Mouse (Mus musculus): ENCODE data around the gene Hist1h3b. TPM values are rescaled to one million over a fixed set of nuclear protein-coding genes. Genes with fewer than 3 reads are reported as not detected.
"Not testable (repeated sequence)": the region's sequence is repeated elsewhere in the genome, so short reads cannot be mapped to it uniquely, and the experiment has no call there.

The Hist1h3b gene
- total RNA-seq, 2 experiments from 2014 or later: 13.6 to 15.0 TPM

DNA sequence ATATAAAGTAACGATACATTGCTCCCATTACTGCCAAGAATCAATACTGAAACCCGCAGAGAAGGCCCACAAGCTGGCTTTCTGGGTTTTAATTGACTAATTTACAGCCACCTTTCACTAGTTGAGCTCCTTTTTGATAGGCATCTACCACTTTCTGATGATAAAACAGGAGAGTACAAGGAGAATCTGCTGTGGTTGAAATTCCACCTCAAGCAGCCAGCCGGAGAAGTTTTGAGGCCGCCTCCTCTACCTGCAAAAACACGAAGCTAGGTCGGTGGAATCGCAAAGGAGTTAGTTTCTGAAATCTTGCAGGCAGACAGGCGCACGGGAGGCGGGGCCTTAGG lies 11.1 kb downstream of the Hist1h3b start:
- Histone ChIP-seq H3K4me3 (peak overlapping the region; percentile 69), H3K27ac (peak overlapping the region; percentile 86)
- no peak for DNase-seq (ENCODE audit: low spot score in 2 of 2)
- no peak for TF ChIP-seq CTCF (conservative IDR thresholded peaks at IDR 0.05)

DNA sequence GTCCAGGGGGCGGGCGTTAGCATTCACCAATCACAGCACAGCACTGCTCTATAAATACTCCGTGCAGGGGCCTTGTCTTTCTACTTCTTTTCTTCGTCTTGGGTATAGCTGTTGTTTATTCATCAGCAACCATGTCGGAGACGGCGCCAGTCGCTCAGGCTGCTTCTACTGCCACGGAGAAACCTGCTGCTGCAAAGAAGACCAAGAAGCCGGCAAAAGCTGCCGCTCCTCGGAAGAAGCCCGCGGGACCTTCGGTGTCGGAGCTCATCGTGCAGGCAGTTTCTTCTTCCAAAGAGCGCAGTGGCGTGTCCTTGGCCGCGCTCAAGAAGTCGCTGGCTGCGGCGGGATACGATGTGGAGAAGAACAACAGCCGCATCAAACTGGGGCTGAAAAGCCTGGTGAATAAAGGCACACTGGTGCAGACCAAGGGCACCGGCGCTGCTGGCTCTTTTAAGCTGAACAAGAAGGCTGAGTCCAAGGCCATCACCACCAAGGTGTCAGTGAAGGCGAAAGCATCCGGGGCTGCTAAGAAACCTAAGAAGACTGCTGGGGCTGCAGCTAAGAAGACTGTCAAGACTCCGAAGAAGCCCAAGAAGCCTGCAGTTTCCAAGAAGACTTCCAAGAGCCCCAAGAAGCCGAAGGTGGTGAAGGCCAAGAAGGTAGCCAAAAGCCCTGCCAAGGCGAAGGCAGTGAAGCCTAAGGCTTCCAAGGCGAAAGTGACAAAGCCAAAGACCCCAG lies 11.7 kb downstream of the Hist1h3b start, which contains the start of gene Hist1h1a:
Hist1h1a (plus strand) TSS at position 81 of the 738 bp plus-strand sequence.
- TF ChIP-seq CTCF (conservative IDR thresholded peaks at IDR 0.05): no peak
- Histone ChIP-seq H3K4me3 (peak within 1 kb of the TSS; percentile 69), H3K27ac (peak within 1 kb of the TSS; percentile 86)
- DNase-seq (ENCODE audit: low spot score in 2 of 2): peak; percentile 76 to 81

DNA sequence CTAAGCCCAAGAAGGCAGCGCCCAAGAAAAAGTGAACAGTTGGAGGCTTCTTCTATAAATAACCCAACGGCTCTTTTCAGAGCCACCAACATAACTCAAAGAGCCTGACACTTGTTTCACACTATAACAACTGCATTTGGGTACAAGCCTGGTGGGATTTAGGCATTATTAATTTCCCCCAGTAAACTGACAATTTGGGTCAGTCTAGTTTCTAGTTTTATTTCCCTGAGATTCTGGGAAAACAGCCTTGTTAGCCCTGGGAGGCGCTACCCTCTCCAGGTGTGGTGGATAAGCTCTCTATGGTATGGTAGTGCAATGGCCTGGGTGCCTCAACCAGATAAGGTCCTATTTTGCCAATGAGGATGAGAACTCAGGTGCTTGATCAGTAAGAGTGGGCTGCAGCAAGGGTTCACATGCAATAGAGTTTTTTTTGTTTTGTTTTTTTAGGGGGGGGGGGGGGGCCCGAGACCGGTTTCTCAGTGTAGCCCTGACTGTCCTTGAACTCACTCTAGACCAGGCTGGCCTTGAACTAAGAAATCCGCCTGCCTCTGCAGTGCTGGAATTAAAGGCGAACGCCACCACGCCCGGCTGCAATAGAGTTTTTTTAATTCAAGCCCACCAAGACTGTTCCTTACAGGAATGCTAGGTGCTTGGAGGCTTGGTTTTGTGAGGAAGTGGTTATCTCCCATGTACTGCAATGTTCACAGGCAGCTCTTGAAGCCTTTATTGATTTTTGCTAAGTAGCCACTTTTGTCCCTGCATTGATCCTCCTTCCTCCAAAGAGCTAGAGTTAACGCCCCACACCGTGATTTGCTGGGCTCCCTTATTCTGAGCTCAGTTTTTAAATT lies 12.5 kb downstream of the Hist1h3b start:
- no peak for DNase-seq (ENCODE audit: low spot score in 2 of 2)
- Histone ChIP-seq H3K4me3 (peak overlapping the region; percentile 69), H3K27ac (peak overlapping the region; percentile 86)
- TF ChIP-seq CTCF (conservative IDR thresholded peaks at IDR 0.05): no peak

DNA sequence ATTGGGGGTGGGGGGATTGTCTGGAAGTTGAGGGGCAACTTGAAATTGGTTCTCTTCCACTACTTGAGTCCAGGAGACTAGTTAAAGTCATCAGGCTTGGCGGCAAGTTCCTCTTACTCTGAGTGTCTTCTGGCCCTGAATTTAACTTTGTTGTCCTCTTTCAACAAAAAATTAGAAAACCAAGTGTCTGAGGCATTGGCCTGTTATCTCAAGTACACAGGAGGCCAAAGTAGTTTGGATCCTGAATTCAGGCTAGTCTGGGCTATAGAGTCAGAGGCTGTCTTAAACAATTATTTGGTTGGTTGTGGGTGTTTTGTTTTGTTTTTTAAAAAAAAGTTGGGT lies 13.1 kb downstream of the Hist1h3b start:
- DNase-seq (ENCODE audit: low spot score in 2 of 2): no peak
- Histone ChIP-seq H3K27ac (no peak overlapping the region), H3K4me3 (no peak overlapping the region)
- no peak for TF ChIP-seq CTCF (conservative IDR thresholded peaks at IDR 0.05)

DNA sequence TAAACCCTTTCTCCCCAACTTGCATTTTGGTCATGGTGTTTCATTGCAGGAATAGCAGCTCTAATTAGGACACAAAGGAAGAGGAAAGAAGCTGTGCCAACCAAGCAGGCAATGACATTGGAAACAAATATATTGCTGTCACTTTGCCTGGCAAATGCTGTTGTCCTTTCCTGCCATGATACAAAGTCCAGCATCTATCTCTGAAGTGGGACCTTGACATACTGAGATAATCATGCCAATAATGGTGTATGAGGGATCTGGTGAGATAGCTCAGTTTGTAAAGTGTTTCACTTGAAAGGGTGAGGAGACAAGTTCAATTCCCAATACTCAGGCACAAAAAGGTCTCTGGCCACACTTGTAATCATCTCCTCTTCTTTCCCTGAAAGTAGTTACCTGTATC lies 14.7 kb downstream of the Hist1h3b start:
- TF ChIP-seq CTCF (conservative IDR thresholded peaks at IDR 0.05): no peak
- H3K4me3 ChIP-seq: no peak overlapping the region
- DNase-seq (ENCODE audit: low spot score in 2 of 2): no peak
- H3K27ac ChIP-seq: no peak overlapping the region

DNA sequence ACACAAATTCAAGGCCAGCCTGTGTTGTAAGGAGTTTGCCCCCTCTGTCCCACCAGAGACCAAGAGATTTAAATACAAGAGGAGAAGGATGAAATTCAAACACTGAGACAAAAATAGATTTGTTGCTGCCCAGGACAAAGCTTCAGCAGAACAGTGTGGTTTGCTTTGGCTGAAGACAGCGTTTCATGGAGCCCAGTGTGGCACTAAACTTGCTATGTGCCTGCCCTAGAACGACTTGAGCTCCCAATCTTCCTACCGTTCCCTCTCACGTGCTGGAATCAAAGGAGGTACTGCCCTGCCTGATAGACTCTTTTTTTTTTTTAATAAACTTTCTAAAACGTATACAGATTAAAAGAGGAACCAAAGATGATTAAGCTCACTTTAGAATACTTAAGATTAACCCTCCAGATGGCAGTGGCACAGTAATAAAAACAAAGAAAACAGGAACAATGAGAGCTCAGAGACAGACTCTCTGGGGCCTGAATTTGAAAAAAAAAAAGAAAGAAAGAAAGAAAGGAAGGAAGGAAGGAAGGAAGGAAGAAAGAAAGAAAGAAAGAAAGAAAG lies 16.8 kb downstream of the Hist1h3b start:
- Histone ChIP-seq H3K4me3 (no peak overlapping the region), H3K27ac (no peak overlapping the region)
- no peak for TF ChIP-seq CTCF (conservative IDR thresholded peaks at IDR 0.05)
- no peak for DNase-seq (ENCODE audit: low spot score in 2 of 2)

DNA sequence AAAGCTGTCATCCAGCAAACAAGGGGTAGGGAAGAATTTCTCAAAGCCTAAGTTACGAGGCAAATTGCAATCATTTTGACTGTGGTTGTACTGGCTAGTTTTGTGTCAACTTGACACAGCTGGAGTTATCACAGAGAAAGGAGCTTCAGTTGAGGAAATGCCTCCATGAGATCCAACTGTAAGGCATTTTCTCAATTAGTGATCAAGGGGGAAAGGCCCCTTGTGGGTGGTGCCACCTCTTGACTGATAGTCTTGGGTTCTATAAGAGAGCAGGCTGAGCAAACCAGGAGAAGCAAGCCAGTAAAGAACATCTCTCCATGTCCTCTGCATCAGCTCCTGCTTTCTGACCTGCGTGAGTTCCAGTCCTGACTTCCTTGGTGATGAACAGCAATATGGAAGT lies 17.5 kb downstream of the Hist1h3b start, which contains the start of gene Trim38:
Trim38 (plus strand) TSS at position 301 of the 400 bp plus-strand sequence.
- not testable (repeated sequence) for H3K4me3 ChIP-seq; DNase-seq (ENCODE audit: low spot score in 2 of 2); H3K27ac ChIP-seq

DNA sequence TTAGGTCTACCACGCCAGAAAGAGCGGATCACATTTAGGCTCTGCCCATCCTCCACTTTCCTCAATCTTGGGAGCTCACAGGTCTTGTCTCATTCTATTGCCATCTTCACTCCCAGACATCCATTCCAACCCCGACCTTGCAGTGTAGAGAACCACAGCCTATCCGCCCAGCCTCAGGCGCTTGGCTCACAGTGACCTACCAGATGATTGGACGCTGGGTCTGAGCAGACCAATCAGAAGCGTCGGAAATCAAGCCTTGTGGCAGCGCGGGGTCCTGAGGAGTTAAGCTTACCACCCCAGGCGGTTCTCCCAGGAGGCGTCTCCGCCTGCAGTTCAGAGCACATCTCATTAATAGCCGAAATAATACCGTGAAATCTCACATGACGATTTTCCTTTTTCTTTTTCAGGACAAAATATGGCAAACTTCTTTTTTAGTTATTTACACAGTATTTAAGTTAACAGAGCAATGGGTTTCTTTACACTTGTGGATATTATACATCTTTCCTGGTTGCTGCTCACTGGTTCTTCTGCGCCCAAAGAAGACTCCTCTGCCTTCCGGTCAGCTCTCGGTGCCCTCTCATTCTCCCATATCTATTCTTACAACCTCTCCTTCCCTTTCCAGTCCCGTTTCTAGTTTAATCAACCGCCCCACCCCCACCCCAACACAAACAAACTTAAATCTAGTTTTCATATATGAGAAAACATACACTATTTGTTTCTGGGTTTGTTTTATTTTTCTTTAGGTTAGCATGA lies 20.7 kb downstream of the Hist1h3b start:
- peak; percentile 43 to 47 for DNase-seq (ENCODE audit: low spot score in 2 of 2)
- Histone ChIP-seq H3K4me3 (peak overlapping the region; percentile 29), H3K27ac (no peak overlapping the region)
- 0 out of 2 replicates have a peak, but pooled peaks have one; percentile 7 for TF ChIP-seq CTCF (conservative IDR thresholded peaks at IDR 0.05)

DNA sequence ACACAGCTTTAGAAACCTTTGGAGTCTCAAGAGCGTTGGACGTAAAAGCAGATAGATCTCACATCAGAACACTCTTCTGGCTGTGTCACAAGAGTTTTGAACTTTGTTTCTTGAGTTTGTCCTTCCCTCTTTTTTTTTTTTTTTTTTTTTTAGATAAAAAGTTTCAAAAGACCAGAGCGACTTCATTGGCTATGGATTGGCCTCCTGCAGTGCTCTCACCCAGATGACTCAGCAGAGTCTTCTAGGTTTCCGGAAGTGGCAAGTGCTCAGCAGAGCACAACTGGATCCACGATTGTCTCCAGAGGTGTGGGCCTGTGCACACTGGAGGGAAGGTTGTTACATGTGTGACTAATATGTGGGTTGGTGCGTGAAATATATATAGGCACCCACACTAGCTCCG lies 26.3 kb downstream of the Hist1h3b start:
- no peak for TF ChIP-seq CTCF (conservative IDR thresholded peaks at IDR 0.05)
- no peak for DNase-seq (ENCODE audit: low spot score in 2 of 2)
- Histone ChIP-seq H3K4me3 (no peak overlapping the region), H3K27ac (no peak overlapping the region)

DNA sequence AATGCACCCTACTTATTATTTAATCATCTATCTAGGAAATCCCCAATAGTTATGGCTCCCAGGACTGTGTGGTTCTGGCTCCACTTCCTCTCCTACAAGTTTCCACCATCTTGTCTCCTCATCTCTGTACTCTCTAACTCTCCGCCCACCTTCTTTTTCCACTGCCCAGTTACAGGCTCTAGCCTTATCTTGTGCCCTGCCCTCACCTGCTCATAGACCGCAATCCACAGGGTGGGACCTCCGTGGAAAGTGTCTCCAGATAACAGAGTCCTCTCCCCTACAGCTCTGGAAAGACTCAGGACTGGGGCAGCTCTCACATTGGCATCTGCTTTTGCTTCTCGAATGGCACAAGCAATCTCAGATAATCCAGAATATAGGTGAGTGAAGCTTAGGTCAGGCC lies 27.0 kb downstream of the Hist1h3b start:
- no peak for TF ChIP-seq CTCF (conservative IDR thresholded peaks at IDR 0.05)
- Histone ChIP-seq H3K27ac (no peak overlapping the region), H3K4me3 (no peak overlapping the region)
- DNase-seq (ENCODE audit: low spot score in 2 of 2): no peak

DNA sequence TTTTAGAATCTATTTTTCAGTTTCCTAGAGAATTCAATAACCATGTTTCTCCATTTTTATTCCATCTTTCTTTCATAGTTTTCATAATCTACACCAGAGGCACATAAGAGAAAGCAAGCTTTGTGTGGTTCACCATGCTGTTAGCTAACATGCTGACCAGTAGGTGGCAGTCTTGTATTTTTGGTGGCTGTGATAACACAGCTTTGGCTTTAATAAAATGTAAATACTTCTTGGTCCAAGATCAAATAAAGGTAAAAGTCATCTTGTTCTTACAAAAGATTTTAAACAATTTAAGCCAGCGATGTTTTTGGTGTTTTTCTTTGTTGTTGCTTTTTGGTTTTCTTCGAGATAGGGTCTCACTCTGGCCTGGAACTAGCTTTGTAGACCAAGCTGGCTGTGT lies 40.5 kb downstream of the Hist1h3b start:
- peak; percentile 44 to 70 for DNase-seq (ENCODE audit: low spot score in 2 of 2)
- no peak overlapping the region for H3K4me3 ChIP-seq
- TF ChIP-seq CTCF (conservative IDR thresholded peaks at IDR 0.05): peak; percentile 94

DNA sequence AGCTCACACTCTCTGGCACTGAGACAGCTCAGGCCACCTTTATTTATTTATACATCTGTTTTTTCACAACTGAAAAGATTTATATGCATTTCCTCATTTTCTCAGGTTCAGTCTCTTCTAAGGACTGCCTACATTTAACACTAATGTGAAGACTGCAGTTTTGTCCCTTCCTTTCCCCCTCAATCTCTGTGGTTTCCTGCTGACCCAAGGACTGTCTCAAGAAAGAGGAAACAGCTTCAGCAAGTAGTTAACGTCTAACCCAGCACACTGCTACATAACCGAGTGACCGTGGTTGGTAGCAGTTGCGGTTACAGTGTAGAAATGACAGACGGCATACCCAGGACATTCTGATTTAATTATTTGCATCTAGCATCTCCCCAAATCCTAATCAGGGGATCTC lies 47.3 kb downstream of the Hist1h3b start:
- TF ChIP-seq CTCF (conservative IDR thresholded peaks at IDR 0.05): no peak
- Histone ChIP-seq H3K4me3 (no peak overlapping the region), H3K27ac (no peak overlapping the region)
- no peak for DNase-seq (ENCODE audit: low spot score in 2 of 2)

More for the DNA sequence above, 40.5 kb downstream of the Hist1h3b start:
- H3K27ac ChIP-seq: no peak overlapping the region

Small RNA genes lying within 50 kb of the gene (microRNA-seq; reads per million reads assigned to microRNA genes)
- gene Gm44314: 0 reads per million in 2 experiments
- gene Gm44484: 0 reads per million in 2 experiments

Other genes starting within 250 kb of the Hist1h3b start
- 100 to 1,000 TPM; 333 to 344 TPM for gene Hist1h4h, start 221.2 kb upstream of the Hist1h3b start, total RNA-seq (2021)
- 10 to 100 TPM in 1 of 2 experiments, 1 to 10 TPM in 1; 6.9 to 12.2 TPM for gene Hist1h2af, start 218.4 kb upstream of the Hist1h3b start, total RNA-seq (2021)
- gene Hist1h3g, start 216.8 kb upstream of the Hist1h3b start, total RNA-seq (2021): 1 to 10 TPM; 3.6 to 5.5 TPM
- gene Hist1h2bh, start 208.9 kb upstream of the Hist1h3b start, total RNA-seq (2021): 1 to 10 TPM in 1 of 2 experiments, under 1 TPM in 1; 0.39 to 1.2 TPM
- gene Hist1h3f, start 208.2 kb upstream of the Hist1h3b start, total RNA-seq (2021): 10 to 100 TPM; 17.7 to 18.3 TPM
- gene Hist1h4f, start 200.6 kb upstream of the Hist1h3b start, total RNA-seq (2021): 100 to 1,000 TPM; 150 to 167 TPM
- 1 to 10 TPM; 4.6 to 5.5 TPM for gene Hist1h1d, start 199.0 kb upstream of the Hist1h3b start, total RNA-seq (2021)
- gene Hist1h3e, start 189.9 kb upstream of the Hist1h3b start, total RNA-seq (2021): 10 to 100 TPM; 45.3 to 54.6 TPM
- 1 to 10 TPM; 6.6 to 7.7 TPM for gene Hist1h2ae, start 181.0 kb upstream of the Hist1h3b start, total RNA-seq (2021)
- gene Hist1h2bg, start 180.9 kb upstream of the Hist1h3b start, total RNA-seq (2021): 10 to 100 TPM; 74.0 to 78.9 TPM
- 10 to 100 TPM; 22.8 to 29.6 TPM for gene Hist1h2bf, start 178.1 kb upstream of the Hist1h3b start, total RNA-seq (2021)
- 10 to 100 TPM in 1 of 2 experiments, 1 to 10 TPM in 1; 5.0 to 13.0 TPM for gene Hist1h2ad, start 177.9 kb upstream of the Hist1h3b start, total RNA-seq (2021)
- 10 to 100 TPM; 12.1 to 13.0 TPM for gene Hist1h3d, start 176.5 kb upstream of the Hist1h3b start, total RNA-seq (2021)
- gene Hist1h4d, start 170.7 kb upstream of the Hist1h3b start, total RNA-seq (2021): 100 to 1,000 TPM; 140 to 146 TPM
- gene Hist1h2be, start 131.1 kb upstream of the Hist1h3b start, total RNA-seq (2021): 10 to 100 TPM in 1 of 2 experiments, 1 to 10 TPM in 1; 8.8 to 10.1 TPM
- 10 to 100 TPM; 50.6 to 58.1 TPM for gene Hist1h1e, start 129.7 kb upstream of the Hist1h3b start, total RNA-seq (2021)
- 1 to 10 TPM; 2.9 to 4.0 TPM for gene Hist1h2ac, start 68.3 kb upstream of the Hist1h3b start, total RNA-seq (2021)
- gene Hist1h2bc, start 68.1 kb upstream of the Hist1h3b start, total RNA-seq (2021): 10 to 100 TPM; 45.1 to 50.2 TPM
- not detected for gene Hist1h1t, start 56.5 kb upstream of the Hist1h3b start, total RNA-seq (2021)
- gene Hist1h4c, start 53.8 kb upstream of the Hist1h3b start, total RNA-seq (2021): 100 to 1,000 TPM; 108 to 115 TPM
- gene Hfe, start 41.4 kb upstream of the Hist1h3b start, total RNA-seq (2021): 1 to 10 TPM; 3.2 to 3.6 TPM
- 10 to 100 TPM; 59.1 to 68.1 TPM for gene Hist1h1c, start 13.5 kb upstream of the Hist1h3b start, total RNA-seq (2021)
- 1 to 10 TPM; 3.6 to 5.9 TPM for gene Hist1h3c, start 6.7 kb upstream of the Hist1h3b start, total RNA-seq (2021)
- gene Hist1h2bb, start 5.5 kb upstream of the Hist1h3b start, total RNA-seq (2021): 10 to 100 TPM; 23.0 to 24.7 TPM
- 10 to 100 TPM; 24.4 to 27.3 TPM for gene Hist1h2ab, start 1.1 kb upstream of the Hist1h3b start, total RNA-seq (2021)
- gene Hist1h4b, start 4.7 kb downstream of the Hist1h3b start, total RNA-seq (2021): 10 to 100 TPM; 70.9 to 73.8 TPM
- 10 to 100 TPM; 46.0 to 55.3 TPM for gene Hist1h4a, start 9.0 kb downstream of the Hist1h3b start, total RNA-seq (2021)
- gene Hist1h3a, start 10.1 kb downstream of the Hist1h3b start, total RNA-seq (2021): 10 to 100 TPM; 35.0 to 41.6 TPM
- 10 to 100 TPM; 18.5 to 18.9 TPM for gene Hist1h1a, start 11.4 kb downstream of the Hist1h3b start, total RNA-seq (2021)
- not detected for gene Trim38, start 17.6 kb downstream of the Hist1h3b start, total RNA-seq (2021)
- under 1 TPM in 1 of 2 experiments, not detected in 1; 0.10 TPM for gene Slc17a2, start 54.7 kb downstream of the Hist1h3b start, total RNA-seq (2021)
- gene Slc17a3, start 87.2 kb downstream of the Hist1h3b start, total RNA-seq (2021): not detected
- not detected for gene Slc17a1, start 115.5 kb downstream of the Hist1h3b start, total RNA-seq (2021)
- not detected for gene Slc17a4, start 162.7 kb downstream of the Hist1h3b start, total RNA-seq (2021)
- not detected for gene Hist1h2ba, start 181.9 kb downstream of the Hist1h3b start, total RNA-seq (2021)
- gene Hist1h2aa, start 182.2 kb downstream of the Hist1h3b start, total RNA-seq (2021): not detected
- 1 to 10 TPM in 1 of 2 experiments, under 1 TPM in 1; 0.95 to 1.1 TPM for gene Scgn, start 238.9 kb downstream of the Hist1h3b start, total RNA-seq (2021)

All from layer of hippocampus, adult 2 months (tissue).